In the genomic region with DNA sequence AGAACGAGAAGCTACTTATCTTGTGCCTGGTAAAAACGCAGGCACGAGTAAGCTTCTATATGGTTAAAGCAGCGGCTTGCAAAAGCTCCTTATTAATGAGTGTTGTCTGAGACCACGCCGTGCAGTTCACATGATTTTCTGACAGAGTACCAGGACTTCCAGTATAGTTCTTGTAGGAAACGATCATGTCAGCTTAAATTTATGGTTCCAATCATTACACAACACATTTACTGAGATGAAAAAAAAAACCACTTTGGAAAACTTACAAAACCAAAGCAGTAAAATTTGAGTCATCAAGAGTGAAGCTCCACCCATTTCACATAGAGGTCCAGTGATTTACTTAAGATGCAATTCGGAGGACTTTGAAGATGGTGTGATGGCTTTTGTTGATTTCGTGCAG, we compare ENCODE assay signal across 24 mouse cellular contexts. TPM values are rescaled to one million over a fixed set of nuclear protein-coding genes. Genes with fewer than 3 reads are reported as not detected.
DNase-seq lines count a peak whose midpoint lies in the region; ATAC-seq lines count a peak whose summit lies in the region.
"Had no signal": no experiment of that assay in that cellular context is flagged by ENCODE, and none has a peak within 500 bp of the region (broad histone marks: within the 10 kb centered on the region; RNA-seq: fewer than 3 reads in every experiment).

No protein-coding gene starts in this region.

- whole genome bisulfite sequencing in embryonic facial prominence, embryonic 14.5 days = 57% methylated on average over 9 of the region's 9 CpGs
- 90% methylated on average over 9 of the region's 9 CpGs for WGBS in embryonic facial prominence, embryonic 10.5 days
- WGBS in lung, embryonic 16.5 days = 49% methylated on average over 9 of the region's 9 CpGs

- no peak overlapping the region for H3K9ac ChIP-seq in embryonic facial prominence, embryonic 14.5 days (ENCODE audit: low read depth, low read length)
- H3K9ac ChIP-seq in lung, embryonic 16.5 days (ENCODE audit: low read length) = no peak overlapping the region
- H3K9ac ChIP-seq: forebrain, embryonic 12.5 days; hindbrain, embryonic 15.5 days; intestine, embryonic 15.5 days; liver, embryonic 13.5 days; neural tube, embryonic 15.5 days; stomach, embryonic 15.5 days had no signal

- no peaks in the 10 kb centered on the region for H3K36me3 ChIP-seq in embryonic facial prominence, embryonic 14.5 days (ENCODE audit: control insufficient read depth, insufficient read depth, low read length)
- peaks cover 3% of the 10 kb centered on the region; the same call in 1 of the 2 replicates for H3K36me3 ChIP-seq in embryonic facial prominence, embryonic 10.5 days (replicated peaks)
- H3K36me3 ChIP-seq in lung, embryonic 16.5 days (ENCODE audit: control insufficient read depth, insufficient read depth, low read length) = 0 out of 2 replicates have a peak, but pooled peaks cover 2% of the 10 kb centered on the region
- H3K36me3 ChIP-seq: heart, embryonic 10.5 days; hindbrain, embryonic 15.5 days; intestine, embryonic 15.5 days; liver, embryonic 13.5 days; neural tube, embryonic 15.5 days; stomach, embryonic 15.5 days had no signal

- H3K4me1 ChIP-seq in embryonic facial prominence, embryonic 14.5 days (ENCODE audit: control insufficient read depth, insufficient read depth, low read length) = no peaks in the 10 kb centered on the region; the same call in 1 of the 2 replicates
- H3K4me1 ChIP-seq in embryonic facial prominence, embryonic 10.5 days = peaks cover 27% of the 10 kb centered on the region
- H3K4me1 ChIP-seq in lung, embryonic 16.5 days (replicated peaks; ENCODE audit: control insufficient read depth, insufficient read depth, low read length) = peaks cover 22% of the 10 kb centered on the region

- H3K27ac ChIP-seq in embryonic facial prominence, embryonic 14.5 days (replicated peaks; ENCODE audit: low read depth, low read length) = no peak overlapping the region
- no peak overlapping the region for H3K27ac ChIP-seq in embryonic facial prominence, embryonic 10.5 days (replicated peaks)
- peak overlapping the region; percentile 36; the same call in 1 of the 2 replicates for H3K27ac ChIP-seq in lung, embryonic 16.5 days (ENCODE audit: low read length)
- H3K27ac ChIP-seq: forebrain, embryonic 12.5 days; heart, embryonic 10.5 days; hindbrain, embryonic 15.5 days; intestine, embryonic 15.5 days; layer of hippocampus, adult 2 months; liver, embryonic 13.5 days; macrophage; midbrain, embryonic 10.5 days; neural tube, embryonic 15.5 days; stomach, embryonic 15.5 days had no signal

- no peaks in the 10 kb centered on the region for H3K9me3 ChIP-seq in embryonic facial prominence, embryonic 14.5 days (ENCODE audit: control insufficient read depth, low read length)
- no peaks in the 10 kb centered on the region for H3K9me3 ChIP-seq in embryonic facial prominence, embryonic 10.5 days
- no peaks in the 10 kb centered on the region for H3K9me3 ChIP-seq in lung, embryonic 16.5 days (ENCODE audit: control insufficient read depth, low read length)
- H3K9me3 ChIP-seq: forebrain, embryonic 12.5 days; heart, embryonic 10.5 days; hindbrain, embryonic 15.5 days; intestine, embryonic 15.5 days; liver, embryonic 13.5 days; midbrain, embryonic 10.5 days; neural tube, embryonic 15.5 days; stomach, embryonic 15.5 days had no signal

- H3K27me3 ChIP-seq in embryonic facial prominence, embryonic 14.5 days (replicated peaks; ENCODE audit: control insufficient read depth, insufficient read depth, low read length) = no peaks in the 10 kb centered on the region
- no peaks in the 10 kb centered on the region for H3K27me3 ChIP-seq in embryonic facial prominence, embryonic 10.5 days (replicated peaks; ENCODE audit: low read depth, poor library complexity, severe bottlenecking)
- no peaks in the 10 kb centered on the region for H3K27me3 ChIP-seq in lung, embryonic 16.5 days (ENCODE audit: control insufficient read depth, insufficient read depth, low read depth, low read length)
- H3K27me3 ChIP-seq: forebrain, embryonic 12.5 days; hindbrain, embryonic 15.5 days; intestine, embryonic 15.5 days; liver, embryonic 13.5 days; neural tube, embryonic 15.5 days; stomach, embryonic 15.5 days had no signal

- no peak overlapping the region for H3K4me2 ChIP-seq in embryonic facial prominence, embryonic 14.5 days (ENCODE audit: low read depth, low read length)
- H3K4me2 ChIP-seq in lung, embryonic 16.5 days (ENCODE audit: low read depth, low read length) = no peak overlapping the region
- H3K4me2 ChIP-seq: forebrain, embryonic 12.5 days; hindbrain, embryonic 15.5 days; intestine, embryonic 15.5 days; liver, embryonic 13.5 days; neural tube, embryonic 15.5 days; stomach, embryonic 15.5 days had no signal

- no peak for ATAC-seq in embryonic facial prominence, embryonic 14.5 days (ENCODE audit: low read depth)
- peak; percentile 69 for ATAC-seq in lung, embryonic 16.5 days (ENCODE audit: low read depth)
- ATAC-seq: intestine, embryonic 15.5 days; midbrain, embryonic 16.5 days had no signal

- peak; percentile 54 for DNase-seq in embryonic facial prominence, embryonic 14.5 days (ENCODE audit: low spot score)
- DNase-seq in embryonic facial prominence, embryonic 10.5 days (ENCODE audit: low spot score) = no peak
- DNase-seq in lung, postnatal 14 days = no peak
- DNase-seq in fat pad, adult 2 months (ENCODE audit: extremely low read depth, low read depth, low spot score) = peak; percentile 76
- DNase-seq in frontal cortex, postnatal 10 days (ENCODE audit: low spot score in 2 of 2) = no peak
- no peak for DNase-seq in MN1 (ENCODE audit: low spot score)
- DNase-seq: adrenal gland, adult 8-10 months; cerebellum, adult 8-10 months; kidney, adult 9 months; kidney, postnatal 25 days; liver, embryonic 13.5 days; right cerebral cortex, adult 18-20 months; thymus, postnatal 25 days had no signal

- H3K4me3 ChIP-seq in embryonic facial prominence, embryonic 14.5 days (ENCODE audit: low read depth, low read length) = no peak overlapping the region
- H3K4me3 ChIP-seq in embryonic facial prominence, embryonic 10.5 days = no peak overlapping the region
- H3K4me3 ChIP-seq in lung, embryonic 16.5 days (ENCODE audit: low read length) = no peak overlapping the region
- H3K4me3 ChIP-seq: forebrain, embryonic 12.5 days; heart, embryonic 10.5 days; hindbrain, embryonic 15.5 days; intestine, embryonic 15.5 days; layer of hippocampus, adult 2 months; liver, embryonic 13.5 days; midbrain, embryonic 10.5 days; neural tube, embryonic 15.5 days; stomach, embryonic 15.5 days had no signal

RNA-seq across cellular contexts. Expression of gene Peli2, which starts 53.2 kb away (rescaled TPM):
- polyA plus RNA-seq in embryonic facial prominence, embryonic 14.5 days (2014; fragmentation: Nextera tagmentation; extraction: Ambion mirVana) = 5.5 and 6.9 TPM in 2 replicates
- 8.0 and 9.4 TPM in 2 replicates for polyA plus RNA-seq in embryonic facial prominence, embryonic 10.5 days (2016; fragmentation: Nextera tagmentation; extraction: Ambion mirVana)
- polyA plus RNA-seq in lung, embryonic 16.5 days (2015; fragmentation: Nextera tagmentation; extraction: Ambion mirVana) = 15.3 and 15.8 TPM in 2 replicates

Comparison
In these comparisons a context has a peak if more than half of its experiments do, and no peak if none do; other contexts are left out.
1. DNase-seq: peak in embryonic facial prominence, embryonic 14.5 days (single experiment) and fat pad, adult 2 months (single experiment); none in embryonic facial prominence, embryonic 10.5 days (single experiment), lung, postnatal 14 days (single experiment), frontal cortex, postnatal 10 days (0 of 2) and MN1 (single experiment).